Mouse (Mus musculus): ENCODE measurements around the gene P2rx5.

GRCm38 (mm10) chr11:73161616-73162015, 1.4 kb downstream of the P2rx5 start:
- no peak for TF ChIP-seq FOSL1 (IDR thresholded peaks at IDR 0.05; ENCODE audit: insufficient read depth, low read length, poor library complexity, severe bottlenecking)
- no peak for TF ChIP-seq MYOG (IDR thresholded peaks at IDR 0.05; ENCODE audit: control insufficient read depth, extremely low read depth, insufficient read length)
- no peak for TF ChIP-seq CTCF (IDR thresholded peaks at IDR 0.05; ENCODE audit: control insufficient read depth, insufficient read depth, insufficient read length)
- no peak for TF ChIP-seq MAX (IDR thresholded peaks at IDR 0.05)
- TF ChIP-seq CEBPB (IDR thresholded peaks at IDR 0.05; ENCODE audit: low read depth) = no peak
- TF ChIP-seq USF1 (IDR thresholded peaks at IDR 0.05; ENCODE audit: low read depth) = no peak
- no peak for TF ChIP-seq MYOD1 (IDR thresholded peaks at IDR 0.05; ENCODE audit: control insufficient read depth, insufficient read length, low read depth)
